Mouse (Mus musculus): ENCODE measurements around the gene Cfap74. TPM values are rescaled to one million over a fixed set of nuclear protein-coding genes. Genes with fewer than 3 reads are reported as not detected.
"Not testable (repeated sequence)": the region's sequence is repeated elsewhere in the genome, so short reads cannot be mapped to it uniquely, and the experiment has no call there.

Cfap74 gene
- polyA plus RNA-seq, 1 experiment from 2014 or later = 2.3 TPM

DNA sequence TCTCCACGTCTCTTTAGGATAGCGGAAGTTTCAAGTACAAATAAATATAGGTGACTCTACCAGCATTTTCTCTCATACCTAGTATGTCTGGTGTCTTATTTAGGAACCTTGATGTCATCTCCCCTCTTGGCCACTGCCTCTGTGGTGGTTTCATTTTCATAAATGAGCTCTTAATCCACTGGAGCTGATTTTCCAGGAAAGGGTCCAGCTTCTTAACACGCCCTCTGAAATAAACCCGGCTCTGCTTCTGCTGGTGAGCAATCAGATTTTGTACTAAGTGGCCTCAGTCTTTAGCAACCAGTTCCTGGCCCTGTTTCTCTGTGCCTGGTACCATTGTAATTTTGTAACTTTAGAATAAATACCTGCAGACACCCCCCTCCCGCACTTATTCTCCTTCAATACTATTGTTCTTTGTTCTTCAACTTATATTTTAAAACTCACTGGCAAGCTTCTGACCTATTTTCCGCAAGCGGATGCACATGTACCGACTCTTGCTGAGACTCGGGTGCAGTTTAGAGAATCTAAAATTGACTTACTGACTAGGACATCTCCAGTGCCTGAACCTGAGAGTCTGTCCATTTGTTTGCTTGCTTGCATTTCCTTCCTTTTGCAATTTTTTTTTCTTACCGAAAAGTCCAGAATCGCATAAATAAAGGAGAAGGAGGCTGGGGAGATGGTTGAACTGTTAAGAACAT lies 4.8 kb downstream of the Cfap74 start:
- no peak overlapping the region for H3K4me3 ChIP-seq (replicated peaks)
- H3K4me1 ChIP-seq = peaks cover 9% of the 10 kb centered on the region; the same call in 1 of the 2 replicates
- 86% methylated on average over 11 of the region's 11 CpGs for WGBS
- H3K36me3 ChIP-seq = no peaks in the 10 kb centered on the region
- no peak overlapping the region for H3K4me2 ChIP-seq
- no peak overlapping the region for H3K27ac ChIP-seq
- ATAC-seq (replicated peaks; ENCODE audit: low FRiP score) = no peak
- no peaks in the 10 kb centered on the region for H3K27me3 ChIP-seq
- no peaks in the 10 kb centered on the region for H3K9me3 ChIP-seq (replicated peaks)
- no peak overlapping the region for H3K9ac ChIP-seq

DNA sequence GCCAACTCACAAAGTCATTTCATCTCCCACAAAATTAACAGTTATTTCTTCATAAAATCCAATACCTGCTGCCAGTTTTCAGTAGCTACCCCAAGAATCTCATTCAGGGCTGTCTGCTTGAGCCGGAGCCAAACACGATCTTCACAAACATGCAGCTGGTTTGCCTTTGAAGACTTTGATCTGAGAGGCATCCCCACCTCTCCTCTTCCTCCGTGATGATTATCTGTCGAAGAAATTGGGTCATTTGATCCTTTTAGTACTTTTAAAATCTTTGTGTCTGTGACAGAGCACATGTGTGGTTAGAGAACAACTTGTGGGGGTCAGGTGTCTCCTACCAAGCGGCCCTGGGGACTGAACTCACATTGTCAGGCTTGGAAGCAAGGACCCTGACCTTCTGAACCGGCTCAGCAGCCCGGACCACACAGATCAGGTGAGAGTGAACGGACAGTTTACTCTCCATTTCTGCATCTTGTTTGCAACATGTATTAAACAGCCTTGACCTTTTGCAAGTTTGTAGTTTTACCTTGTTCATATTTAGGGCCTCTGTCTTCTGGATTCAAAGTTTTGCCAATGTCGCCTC lies 5.8 kb downstream of the Cfap74 start:
- no peaks in the 10 kb centered on the region for H3K9me3 ChIP-seq (replicated peaks)
- H3K4me2 ChIP-seq = no peak overlapping the region
- H3K9ac ChIP-seq = no peak overlapping the region
- H3K27ac ChIP-seq = no peak overlapping the region
- no peak for ATAC-seq (replicated peaks; ENCODE audit: low FRiP score)
- H3K4me1 ChIP-seq = peaks cover under 1% of the 10 kb centered on the region; the same call in 1 of the 2 replicates
- H3K36me3 ChIP-seq = no peaks in the 10 kb centered on the region
- no peaks in the 10 kb centered on the region for H3K27me3 ChIP-seq
- H3K4me3 ChIP-seq (replicated peaks) = no peak overlapping the region
- 61% methylated on average over 9 of the region's 9 CpGs for WGBS

DNA sequence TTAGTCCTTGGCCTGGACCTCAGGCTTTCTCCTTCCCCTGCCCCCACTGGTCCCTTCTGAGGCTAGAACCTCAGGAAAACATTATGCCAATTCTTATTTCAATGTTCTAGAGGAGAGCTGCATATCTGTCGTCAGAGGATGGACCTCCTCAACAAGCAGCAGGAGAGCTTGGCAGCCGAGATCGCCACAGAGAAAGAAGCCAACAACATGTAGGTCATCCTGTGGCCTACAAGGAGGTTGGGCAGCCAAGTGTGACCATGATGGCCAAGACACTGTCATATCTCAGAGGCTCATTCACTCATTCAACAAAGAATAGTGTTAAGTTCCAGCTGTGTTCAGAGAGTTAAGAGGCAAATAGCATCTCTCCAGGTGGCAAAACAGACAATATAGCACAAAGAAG lies 11.1 kb downstream of the Cfap74 start:
- Histone ChIP-seq H3K4me2 (no peak overlapping the region), H3K36me3 (no peaks in the 10 kb centered on the region), H3K27me3 (no peaks in the 10 kb centered on the region), H3K4me1 (no peaks in the 10 kb centered on the region), H3K9me3 (replicated peaks) (no peaks in the 10 kb centered on the region), H3K4me3 (replicated peaks) (no peak overlapping the region), H3K9ac (no peak overlapping the region), H3K27ac (no peak overlapping the region)
- 86% methylated on average over 3 of the region's 3 CpGs for WGBS
- ATAC-seq (replicated peaks; ENCODE audit: low FRiP score) = no peak

DNA sequence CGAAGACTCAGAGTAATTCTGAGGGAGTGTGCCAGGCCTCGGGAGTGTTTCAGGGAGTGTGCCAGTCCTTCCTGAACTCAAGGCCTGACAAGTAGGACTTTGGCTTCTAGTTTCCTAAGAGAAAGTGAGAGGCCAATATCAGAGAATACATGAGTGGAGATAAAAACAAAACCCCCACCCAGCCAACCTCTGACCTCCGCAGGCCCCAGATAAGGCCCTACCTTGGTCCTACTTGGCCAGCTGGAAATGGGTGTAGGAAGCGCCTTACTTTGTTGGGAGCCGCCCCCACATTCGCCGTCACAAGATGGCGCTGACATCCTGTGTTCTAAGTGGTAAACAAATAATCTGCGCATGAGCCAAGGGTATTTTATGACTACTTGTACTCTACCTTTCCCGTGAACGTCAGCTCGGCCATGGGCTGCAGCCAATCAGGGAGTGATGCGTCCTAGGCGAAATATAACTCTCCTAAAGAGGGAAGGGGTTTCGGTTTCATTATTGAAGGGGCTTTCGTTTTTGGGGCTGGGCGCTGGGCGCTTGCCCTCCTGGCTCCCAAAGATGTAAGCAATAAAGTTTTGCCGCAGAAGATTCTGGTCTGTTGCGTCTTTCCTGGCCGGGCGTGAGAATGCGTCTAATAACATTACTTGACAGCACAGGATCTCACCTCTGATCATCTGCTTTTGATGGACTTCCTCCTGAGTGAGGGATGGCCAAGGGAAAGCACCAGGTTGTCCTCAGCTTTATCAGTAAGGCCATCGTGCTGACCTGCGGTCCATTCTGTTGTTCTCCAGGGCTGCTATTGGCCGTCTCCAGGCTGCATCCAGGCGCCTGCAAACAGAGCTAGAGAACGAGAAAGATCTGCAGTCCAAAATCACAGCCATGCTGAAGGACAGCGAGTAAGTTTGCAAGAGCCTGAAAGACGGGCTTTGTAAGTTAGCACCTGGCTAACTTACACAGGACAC lies 12.7 kb downstream of the Cfap74 start:
- WGBS = 85% methylated on average over 22 of the region's 30 CpGs
- H3K9ac ChIP-seq; ATAC-seq (replicated peaks; ENCODE audit: low FRiP score); H3K4me2 ChIP-seq; H3K27me3 ChIP-seq; H3K9me3 ChIP-seq (replicated peaks); H3K36me3 ChIP-seq; H3K4me3 ChIP-seq (replicated peaks); H3K4me1 ChIP-seq; H3K27ac ChIP-seq: not testable (repeated sequence)

- WGBS = 84% methylated on average over 5 of the region's 5 CpGs
- H3K27ac ChIP-seq = no peak overlapping the region
- H3K4me3 ChIP-seq (replicated peaks) = no peak overlapping the region
- H3K9ac ChIP-seq = no peak overlapping the region
- no peaks in the 10 kb centered on the region for H3K9me3 ChIP-seq (replicated peaks)
- H3K4me1 ChIP-seq = no peaks in the 10 kb centered on the region
- H3K27me3 ChIP-seq = no peaks in the 10 kb centered on the region
- no peak overlapping the region for H3K4me2 ChIP-seq
- no peak for ATAC-seq (replicated peaks; ENCODE audit: low FRiP score)
- H3K36me3 ChIP-seq = no peaks in the 10 kb centered on the region
These were observed 15.0 kb downstream of the Cfap74 start for GRCm38 (mm10) chr4:155423988-155424387.

DNA sequence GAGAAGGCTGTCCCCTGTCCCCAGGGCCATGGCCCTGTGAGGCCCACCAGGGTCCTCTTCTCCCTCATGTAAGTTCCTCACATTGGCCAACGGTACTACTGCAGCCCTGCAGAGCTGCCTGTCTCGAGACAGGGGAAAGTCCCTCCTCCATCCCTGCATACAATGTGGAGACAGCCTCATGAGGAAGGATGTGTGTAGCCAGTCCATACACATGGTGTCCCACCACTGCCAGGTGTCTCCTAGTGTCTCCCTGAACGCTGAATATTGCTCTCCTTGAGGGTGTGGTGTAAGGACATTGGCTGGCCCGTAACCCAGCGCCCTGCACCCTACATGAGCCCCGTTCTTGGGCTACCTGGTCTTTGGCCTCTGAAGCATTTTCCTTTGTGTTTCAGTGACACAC lies 17.3 kb downstream of the Cfap74 start:
- no peaks in the 10 kb centered on the region for H3K36me3 ChIP-seq
- no peak overlapping the region for H3K4me2 ChIP-seq
- ATAC-seq (replicated peaks; ENCODE audit: low FRiP score) = no peak
- H3K9me3 ChIP-seq (replicated peaks) = no peaks in the 10 kb centered on the region
- H3K4me3 ChIP-seq (replicated peaks) = no peak overlapping the region
- no peaks in the 10 kb centered on the region for H3K4me1 ChIP-seq
- no peak overlapping the region for H3K27ac ChIP-seq
- no peaks in the 10 kb centered on the region for H3K27me3 ChIP-seq
- WGBS = 73% methylated on average over 6 of the region's 6 CpGs
- no peak overlapping the region for H3K9ac ChIP-seq

GRCm38 (mm10) chr4:155428442-155428841 lies 19.5 kb downstream of the Cfap74 start:
- H3K36me3 ChIP-seq = no peaks in the 10 kb centered on the region
- H3K9me3 ChIP-seq (replicated peaks) = no peaks in the 10 kb centered on the region
- H3K27me3 ChIP-seq = no peaks in the 10 kb centered on the region
- no peak overlapping the region for H3K4me2 ChIP-seq
- H3K4me3 ChIP-seq (replicated peaks) = no peak overlapping the region
- H3K9ac ChIP-seq = no peak overlapping the region
- no peaks in the 10 kb centered on the region for H3K4me1 ChIP-seq
- H3K27ac ChIP-seq = no peak overlapping the region
- no peak for ATAC-seq (replicated peaks; ENCODE audit: low FRiP score)

- Histone ChIP-seq H3K27ac (no peak overlapping the region), H3K9ac (no peak overlapping the region), H3K36me3 (no peaks in the 10 kb centered on the region), H3K4me2 (no peak overlapping the region), H3K9me3 (replicated peaks) (no peaks in the 10 kb centered on the region), H3K27me3 (no peaks in the 10 kb centered on the region), H3K4me1 (no peaks in the 10 kb centered on the region), H3K4me3 (replicated peaks) (no peak overlapping the region)
- WGBS = 88% methylated on average over 3 of the region's 3 CpGs
- no peak for ATAC-seq (replicated peaks; ENCODE audit: low FRiP score)
These were observed 20.2 kb downstream of the Cfap74 start for GRCm38 (mm10) chr4:155429202-155429601.

GRCm38 (mm10) chr4:155432358-155432757 lies 23.4 kb downstream of the Cfap74 start:
- H3K9me3 ChIP-seq (replicated peaks) = no peaks in the 10 kb centered on the region
- no peak for ATAC-seq (replicated peaks; ENCODE audit: low FRiP score)
- H3K36me3 ChIP-seq = no peaks in the 10 kb centered on the region
- H3K27ac ChIP-seq = no peak overlapping the region
- H3K9ac ChIP-seq = no peak overlapping the region
- no peaks in the 10 kb centered on the region for H3K27me3 ChIP-seq
- H3K4me3 ChIP-seq (replicated peaks) = no peak overlapping the region
- WGBS = 83% methylated on average over 6 of the region's 6 CpGs
- H3K4me2 ChIP-seq = no peak overlapping the region
- no peaks in the 10 kb centered on the region for H3K4me1 ChIP-seq

DNA sequence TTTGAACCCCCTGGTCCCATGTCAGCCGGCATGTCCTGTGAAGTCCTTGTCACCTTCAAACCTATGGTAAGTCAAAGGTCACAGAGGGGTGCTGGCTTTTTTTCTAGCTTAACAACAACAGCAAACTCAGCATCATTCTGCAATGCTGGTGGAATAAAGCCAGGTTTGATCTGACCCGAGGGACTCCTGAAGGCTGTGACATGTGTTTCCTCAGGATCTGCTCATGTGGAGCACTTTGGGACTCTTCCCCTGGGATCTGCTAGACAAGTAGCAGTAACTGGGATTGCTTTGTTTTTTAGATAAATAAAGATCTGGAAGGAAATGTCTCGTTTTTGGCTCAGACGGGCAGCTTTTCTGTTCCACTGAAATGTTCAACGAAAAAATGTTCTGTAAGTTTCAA lies 25.0 kb downstream of the Cfap74 start:
- Histone ChIP-seq H3K9ac (no peak overlapping the region), H3K27ac (no peak overlapping the region), H3K4me2 (no peak overlapping the region), H3K4me3 (replicated peaks) (no peak overlapping the region), H3K4me1 (no peaks in the 10 kb centered on the region), H3K36me3 (no peaks in the 10 kb centered on the region), H3K9me3 (replicated peaks) (no peaks in the 10 kb centered on the region), H3K27me3 (no peaks in the 10 kb centered on the region)
- ATAC-seq (replicated peaks; ENCODE audit: low FRiP score) = no peak
- WGBS = 61% methylated on average over 5 of the region's 5 CpGs

- Histone ChIP-seq H3K4me1 (no peaks in the 10 kb centered on the region), H3K9me3 (replicated peaks) (no peaks in the 10 kb centered on the region), H3K36me3 (no peaks in the 10 kb centered on the region), H3K27ac (no peak overlapping the region), H3K9ac (no peak overlapping the region), H3K27me3 (no peaks in the 10 kb centered on the region), H3K4me3 (replicated peaks) (no peak overlapping the region), H3K4me2 (no peak overlapping the region)
- no peak for ATAC-seq (replicated peaks; ENCODE audit: low FRiP score)
- 74% methylated on average over 3 of the region's 3 CpGs for WGBS
These were observed 33.8 kb downstream of the Cfap74 start for GRCm38 (mm10) chr4:155442808-155443207.

- H3K9ac ChIP-seq = no peak overlapping the region
- no peaks in the 10 kb centered on the region for H3K4me1 ChIP-seq
- WGBS = 41% methylated on average over 10 of the region's 10 CpGs
- H3K4me3 ChIP-seq (replicated peaks) = no peak overlapping the region
- no peaks in the 10 kb centered on the region for H3K36me3 ChIP-seq
- H3K27me3 ChIP-seq = no peaks in the 10 kb centered on the region
- H3K27ac ChIP-seq = no peak overlapping the region
- no peaks in the 10 kb centered on the region for H3K9me3 ChIP-seq (replicated peaks)
- no peak; the same call in 1 of the 2 replicates for ATAC-seq (replicated peaks; ENCODE audit: low FRiP score)
- H3K4me2 ChIP-seq = no peak overlapping the region
These were observed 42.6 kb downstream of the Cfap74 start for GRCm38 (mm10) chr4:155451597-155451996.
